Mouse (Mus musculus) liver, postnatal 0 days (tissue): Measurements from ENCODE around the gene Cab39l. TPM values are rescaled to one million over a fixed set of nuclear protein-coding genes. Genes with fewer than 3 reads are reported as not detected.

Experiments used
- ATAC-seq: fragments of 200-750 bp; cut with Nextera tagmentation; 2 replicates; pipeline ENCODE4 v1.8.0; 2017; ENCODE audit warnings: mild to moderate bottlenecking, moderate library complexity
- DNase-seq: peaks from one replicate; pipeline ENCODE4 v3.0.0-alpha.2; 2016
- H3K27ac ChIP-seq: fragments of 300-500 bp; sonication (generic); 2 replicates; pipeline ENCODE4 v1.5.1; 2014; ENCODE audit warnings: antibody characterized with exemption, moderate library complexity, mild to moderate bottlenecking, low read depth
- H3K27me3 ChIP-seq: fragments of 300-500 bp; sonication (generic); 2 replicates; pipeline ENCODE4 v1.6.1; 2014; ENCODE audit warnings: low read length, control low read depth, mixed read lengths; ENCODE audit not compliant: insufficient read depth
- H3K36me3 ChIP-seq: fragments of 300-500 bp; sonication (generic); replicated peaks from 2 replicates; pipeline ENCODE4 v1.6.1; 2014; ENCODE audit warnings: mild to moderate bottlenecking, control low read depth, low read length, moderate library complexity, mixed read lengths; ENCODE audit not compliant: insufficient read depth
- H3K4me1 ChIP-seq: fragments of 300-500 bp; sonication (generic); 2 replicates; pipeline ENCODE4 v1.6.1; 2014; ENCODE audit warnings: antibody characterized with exemption, mild to moderate bottlenecking, control low read depth; ENCODE audit not compliant: insufficient read depth
- H3K4me2 ChIP-seq: fragments of 300-500 bp; sonication (generic); 2 replicates; pipeline ENCODE4 v1.6.1; 2014; ENCODE audit warnings: low read depth, mild to moderate bottlenecking, low read length, moderate library complexity, mixed read lengths
- H3K4me3 ChIP-seq: fragments of 300-500 bp; sonication (generic); 2 replicates; pipeline ENCODE4 v1.5.1; 2014; ENCODE audit warnings: low read depth, low read length
- H3K9ac ChIP-seq: fragments of 300-500 bp; sonication (generic); replicated peaks from 2 replicates; pipeline ENCODE4 v1.6.1; 2014; ENCODE audit warnings: mild to moderate bottlenecking, moderate library complexity
- H3K9me3 ChIP-seq: fragments of 300-500 bp; sonication (generic); 2 replicates; pipeline ENCODE4 v1.6.1; 2016; ENCODE audit warnings: mild to moderate bottlenecking, control low read depth, low read length, mixed read lengths
- CTCF ChIP-seq: sonication (generic); IDR thresholded peaks from 2 replicates; pipeline ENCODE4 v1.5.1; 2016; ENCODE audit warnings: antibody characterized with exemption, low read depth
- EP300 ChIP-seq: IDR thresholded peaks from 2 replicates; pipeline ENCODE4 v1.6.1; 2016; ENCODE audit warnings: antibody characterized with exemption, low read depth, mild to moderate bottlenecking
- WGBS: fragments of 180-500 bp; shearing (Covaris S2); extraction: QIAGEN DNeasy Blood & Tissue Kit; methylation state at CpG from one replicate; pipeline ENCODE4 v1.1.7; 2014; ENCODE audit not compliant: insufficient replicate concordance; 5-methylcytosine and 5-hydroxymethylcytosine counted together
- polyA plus RNA-seq: library from polyadenylated mRNA; unstranded; fragments of >200 nt; fragmentation: Nextera tagmentation; extraction: Ambion mirVana; gene quantifications from 2 replicates; pipeline ENCODE4 v1.2.1, GENCODE M21; 2015

Cab39l gene
- polyA plus RNA-seq, 1 experiment from 2014 or later = 25.0 TPM

GRCm38 (mm10) chr14:59445421-59445820 is 4.6 kb downstream of the Cab39l start:
- peak; percentile 43 for ATAC-seq
- H3K9ac ChIP-seq = no peak overlapping the region
- no peak overlapping the region for H3K4me2 ChIP-seq
- no peak overlapping the region for H3K4me3 ChIP-seq
- H3K27ac ChIP-seq = peak overlapping the region; percentile 86
- H3K9me3 ChIP-seq = no peaks in the 10 kb centered on the region; the same call in 1 of the 2 replicates
- no peak for DNase-seq
- no peaks in the 10 kb centered on the region for H3K27me3 ChIP-seq
- 65% methylated on average over 1 of the region's 1 CpGs for WGBS
- H3K36me3 ChIP-seq = no peaks in the 10 kb centered on the region
- TF ChIP-seq EP300 = no peak; the same call in 1 of the 2 replicates
- no peak for TF ChIP-seq CTCF
- H3K4me1 ChIP-seq = no peaks in the 10 kb centered on the region

DNA sequence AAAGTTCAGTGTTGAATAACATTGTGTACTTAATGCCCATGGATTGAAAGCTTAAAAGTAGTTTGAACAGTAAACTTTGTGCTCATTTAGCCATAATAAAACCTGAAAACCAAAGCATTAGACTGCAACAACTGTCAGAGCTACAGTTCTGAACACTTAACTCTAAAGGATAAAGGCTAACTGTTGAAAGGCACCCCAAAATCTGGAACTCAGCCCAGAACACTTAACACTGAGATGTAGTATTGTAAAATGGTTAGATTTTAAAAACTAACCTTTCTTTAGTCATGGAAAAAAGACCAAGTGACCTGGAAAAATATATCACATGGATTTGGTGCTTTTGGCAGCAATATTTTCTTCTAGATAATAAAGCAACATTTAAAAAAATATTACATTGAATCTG is 7.2 kb downstream of the Cab39l start:
- Histone ChIP-seq H3K9ac (no peak overlapping the region), H3K4me3 (no peak overlapping the region), H3K4me2 (no peak overlapping the region), H3K27ac (peak overlapping the region; percentile 22; the same call in 1 of the 2 replicates), H3K36me3 (no peaks in the 10 kb centered on the region), H3K9me3 (no peaks in the 10 kb centered on the region; the same call in 1 of the 2 replicates), H3K27me3 (no peaks in the 10 kb centered on the region), H3K4me1 (no peaks in the 10 kb centered on the region)
- DNase-seq = no peak
- no peak for ATAC-seq
- no peak for TF ChIP-seq CTCF
- TF ChIP-seq EP300 = no peak

DNA sequence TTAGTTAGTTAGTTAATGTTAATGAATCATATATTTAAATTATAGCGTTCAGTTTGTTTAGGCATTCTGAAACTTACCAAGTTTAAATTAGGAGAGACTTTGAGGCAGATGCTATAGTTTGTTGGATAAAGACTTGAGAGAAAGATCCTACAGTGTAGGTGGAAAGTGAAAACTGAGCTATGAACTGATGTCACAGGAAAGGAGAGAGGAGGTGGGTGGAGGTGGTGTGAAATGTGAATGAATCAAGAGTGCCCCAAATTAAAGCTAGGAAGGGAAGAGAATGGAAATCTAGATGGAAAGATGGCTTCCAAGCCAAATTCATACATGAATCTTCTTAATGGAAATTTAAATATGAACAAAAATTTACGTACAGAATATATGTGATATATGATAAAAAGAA is 25.7 kb downstream of the Cab39l start:
- Histone ChIP-seq H3K27ac (no peak overlapping the region), H3K4me1 (no peaks in the 10 kb centered on the region), H3K9ac (no peak overlapping the region), H3K9me3 (no peaks in the 10 kb centered on the region), H3K4me3 (no peak overlapping the region), H3K36me3 (peaks cover 11% of the 10 kb centered on the region), H3K27me3 (no peaks in the 10 kb centered on the region), H3K4me2 (no peak overlapping the region)
- no peak for TF ChIP-seq EP300
- ATAC-seq = no peak
- DNase-seq = no peak
- 92% methylated on average over 2 of the region's 2 CpGs for WGBS

DNA sequence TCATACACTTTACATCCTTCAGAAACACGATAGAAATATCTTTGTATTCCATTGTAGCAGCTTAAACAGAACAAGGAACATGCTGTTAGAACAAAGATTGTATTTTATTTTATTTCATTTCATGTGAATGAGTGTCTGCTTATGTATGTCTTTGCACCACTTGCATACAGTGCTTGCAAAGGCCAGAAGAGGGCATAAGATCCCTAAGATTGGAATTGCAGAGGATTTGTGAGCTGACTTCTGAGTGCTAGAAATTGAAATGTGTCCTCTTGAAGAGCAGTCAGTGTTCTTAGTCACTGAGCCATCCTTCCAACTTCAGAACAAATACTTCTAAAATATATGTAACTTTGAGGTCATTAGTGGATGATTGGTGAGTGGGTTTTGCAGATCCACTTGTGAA is 27.0 kb downstream of the Cab39l start:
- ATAC-seq (no peak), DNase-seq (no peak)
- H3K9ac ChIP-seq = no peak overlapping the region
- H3K9me3 ChIP-seq = no peaks in the 10 kb centered on the region
- H3K4me2 ChIP-seq = no peak overlapping the region
- H3K27me3 ChIP-seq = no peaks in the 10 kb centered on the region
- peak; percentile 61 for TF ChIP-seq CTCF
- TF ChIP-seq EP300 = no peak
- no peak overlapping the region for H3K4me3 ChIP-seq
- 67% methylated on average over 1 of the region's 1 CpGs for WGBS
- H3K4me1 ChIP-seq = no peaks in the 10 kb centered on the region
- no peak overlapping the region for H3K27ac ChIP-seq
- peaks cover 6% of the 10 kb centered on the region; the same call in 1 of the 2 replicates for H3K36me3 ChIP-seq

DNA sequence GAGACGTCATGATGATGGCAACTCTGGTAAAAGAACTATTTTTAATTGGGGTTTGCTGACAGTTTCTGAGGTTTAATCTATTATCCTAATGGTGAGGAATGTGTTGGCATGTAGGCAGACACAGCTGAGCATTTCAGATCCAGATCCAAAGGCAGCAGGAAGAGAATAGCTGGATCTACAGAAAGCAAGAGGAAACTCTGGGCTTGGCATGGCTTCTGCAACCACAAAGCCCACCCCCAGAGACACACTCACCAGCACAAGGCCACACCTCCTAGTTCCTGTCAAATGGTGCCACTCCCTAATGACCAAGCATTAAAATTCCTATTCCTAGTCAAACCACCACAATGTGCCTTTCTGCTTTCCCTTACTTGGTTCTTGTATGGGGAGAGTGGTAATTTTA is 30.0 kb downstream of the Cab39l start:
- H3K9me3 ChIP-seq = no peaks in the 10 kb centered on the region
- no peak overlapping the region for H3K27ac ChIP-seq
- TF ChIP-seq CTCF = no peak
- no peak for TF ChIP-seq EP300
- no peak overlapping the region for H3K4me3 ChIP-seq
- DNase-seq (no peak), ATAC-seq (no peak)
- peaks cover 2% of the 10 kb centered on the region; the same call in 1 of the 2 replicates for H3K36me3 ChIP-seq
- H3K27me3 ChIP-seq = no peaks in the 10 kb centered on the region
- H3K4me2 ChIP-seq = no peak overlapping the region
- 83% methylated on average over 1 of the region's 1 CpGs for WGBS
- no peak overlapping the region for H3K9ac ChIP-seq
- H3K4me1 ChIP-seq = no peaks in the 10 kb centered on the region

DNA sequence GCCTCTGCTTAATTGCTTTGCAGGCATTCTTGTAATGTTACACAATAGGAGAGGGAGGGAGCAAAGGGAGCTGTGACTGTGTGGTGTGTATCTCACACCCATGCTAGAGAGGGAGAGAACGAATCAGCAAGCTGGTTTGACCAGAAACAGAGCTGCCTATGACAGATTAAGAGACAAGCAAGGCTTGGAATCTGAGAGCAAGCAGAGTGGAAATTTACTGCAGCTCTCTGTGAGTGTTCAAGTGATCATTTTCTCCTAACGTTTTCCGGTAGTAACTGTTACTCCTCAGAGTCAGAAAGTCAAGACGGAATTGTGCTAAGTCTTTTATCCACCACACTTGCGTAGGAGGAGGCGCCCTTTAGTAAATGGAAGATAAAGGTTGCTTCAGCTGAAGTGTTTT is 37.9 kb downstream of the Cab39l start:
- WGBS = 66% methylated on average over 6 of the region's 6 CpGs
- Histone ChIP-seq H3K36me3 (no peaks in the 10 kb centered on the region), H3K4me3 (no peak overlapping the region), H3K9ac (no peak overlapping the region), H3K4me2 (no peak overlapping the region), H3K4me1 (no peaks in the 10 kb centered on the region), H3K27ac (no peak overlapping the region), H3K9me3 (no peaks in the 10 kb centered on the region), H3K27me3 (no peaks in the 10 kb centered on the region)
- TF ChIP-seq CTCF = no peak
- DNase-seq (no peak), ATAC-seq (no peak)

GRCm38 (mm10) chr14:59485247-59485810 is 44.6 kb downstream of the Cab39l start:
- no peaks in the 10 kb centered on the region for H3K27me3 ChIP-seq
- no peaks in the 10 kb centered on the region for H3K9me3 ChIP-seq
- DNase-seq = no peak
- H3K36me3 ChIP-seq = no peaks in the 10 kb centered on the region
- no peaks in the 10 kb centered on the region for H3K4me1 ChIP-seq
- no peak overlapping the region for H3K27ac ChIP-seq
- H3K4me2 ChIP-seq = no peak overlapping the region
- TF ChIP-seq EP300 (no peak), CTCF (no peak)
- ATAC-seq = peak; percentile 45; the same call in 1 of the 2 replicates
- 79% methylated on average over 4 of the region's 4 CpGs for WGBS
- no peak overlapping the region for H3K4me3 ChIP-seq
- no peak overlapping the region for H3K9ac ChIP-seq
